Mouse (Mus musculus) megakaryocyte, embryonic 14.5 days (primary cell): ENCODE data around the gene Nelfa.

Source experiments
- FLI1 ChIP-seq: IDR thresholded peaks from 2 replicates; pipeline ENCODE4 v1.6.1; 2012; ENCODE audit warnings: low read length, inconsistent platforms, mixed read lengths
- GATA1 ChIP-seq: IDR thresholded peaks from 3 replicates; pipeline ENCODE4 v1.6.1; 2012; ENCODE audit warnings: mixed read lengths, low read length, inconsistent platforms, borderline replicate concordance

- TF ChIP-seq GATA1 (no peak), FLI1 (no peak)
These were observed 47.3 kb upstream of the Nelfa start, which contains the start of gene Gm1673 for GRCm38 (mm10) chr5:33983309-33984121.
